Mouse (Mus musculus): ENCODE results near the gene Nhsl2.
A peak's percentile ranks its signal among the peaks of the same experiment; 100 is the strongest.

DNA sequence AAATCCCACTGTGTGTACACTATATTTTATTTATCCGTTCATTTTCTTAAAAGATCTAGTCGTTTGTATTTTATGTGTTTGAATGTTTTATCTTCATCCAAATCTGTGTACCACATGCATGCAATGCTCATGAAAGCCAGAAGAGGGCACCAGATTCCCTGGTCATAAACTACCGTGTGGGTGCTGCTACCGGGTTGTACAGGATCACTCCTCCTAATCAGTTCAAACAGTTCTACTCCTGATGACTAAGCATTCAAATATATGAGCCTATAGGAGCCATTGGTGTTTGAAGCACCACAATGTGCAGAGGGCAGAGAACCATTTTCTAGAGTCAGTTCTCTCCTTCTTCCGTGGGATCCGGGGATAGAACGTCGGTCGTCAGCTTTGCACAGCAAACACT lies 210.3 kb downstream of the Nhsl2 start:
- TF ChIP-seq CTCF (IDR thresholded peaks at IDR 0.05) (peak; percentile 68), EP300 (IDR thresholded peaks at IDR 0.05) (no peak)

All from lung, postnatal 0 days (tissue).